Mouse (Mus musculus) left cerebral cortex, postnatal 25 days (tissue): Measurements from ENCODE around the gene Irf2bp1. TPM values are rescaled to one million over a fixed set of nuclear protein-coding genes. Genes with fewer than 3 reads are reported as not detected.

Experiments
- DNase-seq, 2 experiments: peaks; one replicate each; pipeline ENCODE4 v3.0.0; 2022; ENCODE audit warnings: low spot score in 2 of 2, mixed read lengths in 1 of 2
- intact Hi-C: fragments of 180-260 bp; cut with DNase I; formaldehyde crosslinking; loops from one replicate; pipeline ENCODE4 v1.15.1; 2025
- total RNA-seq, 2 experiments: library from RNA; stranded (reverse); gene quantifications; 2 replicates each; pipeline ENCODE4 v1.2.3; 2021

The Irf2bp1 gene
- total RNA-seq, 2 experiments from 2014 or later = 46.7 to 48.3 TPM

- DNase-seq = no peak
Measured at GRCm38 (mm10) chr7:19022189-19022958, 18.5 kb downstream of the Irf2bp1 start.

GRCm38 (mm10) chr7:19023357-19023814, 19.5 kb downstream of the Irf2bp1 start, which contains the start of gene Foxa3:
Foxa3 (minus strand) TSS chr7:19023538.
- DNase-seq = no peak
- intact Hi-C loops = loop anchor here (2.0 kb wide), 1 partner anchor 17 kb away; no protein-coding TSS in a partner anchor

More at GRCm38 (mm10) chr7:19022189-19022958, 18.5 kb downstream of the Irf2bp1 start:
- intact Hi-C loops = loop anchor here (2.0 kb wide), 1 partner anchor 16 kb away; no protein-coding TSS in a partner anchor

DNA sequence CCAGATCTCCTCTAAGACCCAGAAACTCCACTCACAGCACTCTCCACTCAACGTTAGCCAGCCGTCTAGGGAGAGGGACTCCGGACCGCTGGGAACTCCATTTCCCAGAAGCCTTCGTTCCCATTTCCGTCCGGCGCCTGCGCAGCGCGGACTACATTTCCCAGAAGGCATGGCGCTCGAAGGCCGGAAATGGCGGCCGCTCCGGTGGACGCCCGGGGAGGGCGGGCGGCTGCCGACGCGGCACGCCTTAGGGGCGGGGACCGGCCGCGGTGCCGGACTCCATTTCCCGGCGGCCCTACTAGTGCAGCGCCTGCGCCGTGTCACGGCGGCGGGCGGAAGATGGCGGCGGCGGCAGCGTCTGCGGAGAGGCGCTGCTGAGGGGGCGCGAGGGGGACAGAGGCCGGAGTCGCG, 20.3 kb downstream of the Irf2bp1 start, which contains the start of gene Sympk:
Gene Sympk (plus strand): TSS at position 282 of the 411 bp plus-strand sequence.
- peak; percentile 95 to 97 for DNase-seq
- intact Hi-C loops = no loop called here

GRCm38 (mm10) chr7:19024581-19025255, 20.9 kb downstream of the Irf2bp1 start:
- intact Hi-C loops = no loop called here
- peak in 1 of 2 experiments; percentile 19 for DNase-seq

- no peak for DNase-seq
- intact Hi-C loops = no loop called here
Measured at GRCm38 (mm10) chr7:19028067-19028466, 24.2 kb downstream of the Irf2bp1 start.

DNA sequence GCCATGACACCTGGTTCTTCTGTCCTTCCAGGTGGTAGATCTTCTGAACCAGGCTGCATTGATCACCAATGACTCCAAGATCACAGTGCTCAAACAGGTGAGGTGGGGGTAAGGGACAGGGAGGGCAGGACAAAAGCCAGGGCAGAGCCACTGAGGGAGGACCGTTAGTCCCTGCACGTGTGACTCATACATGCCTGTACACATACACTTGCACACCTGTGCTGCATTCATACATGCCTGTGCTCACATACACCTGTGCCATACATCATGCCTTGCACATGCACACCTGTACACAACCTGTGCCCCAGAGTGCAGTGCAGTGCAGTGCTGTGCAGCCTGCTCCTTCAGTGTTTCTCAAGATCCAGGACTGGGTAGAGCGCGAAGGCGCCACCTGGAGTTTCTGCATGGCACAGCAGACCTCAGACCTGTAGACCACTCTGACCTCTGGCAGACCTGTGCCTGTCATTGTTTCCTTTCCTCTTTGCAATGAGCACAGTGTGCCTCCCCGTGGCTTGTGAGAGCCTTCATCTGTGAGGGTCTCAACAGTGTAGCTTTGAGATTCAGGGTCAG, 25.3 kb downstream of the Irf2bp1 start:
- DNase-seq = peak in 1 of 2 experiments; percentile 42
- intact Hi-C loops = no loop called here

DNA sequence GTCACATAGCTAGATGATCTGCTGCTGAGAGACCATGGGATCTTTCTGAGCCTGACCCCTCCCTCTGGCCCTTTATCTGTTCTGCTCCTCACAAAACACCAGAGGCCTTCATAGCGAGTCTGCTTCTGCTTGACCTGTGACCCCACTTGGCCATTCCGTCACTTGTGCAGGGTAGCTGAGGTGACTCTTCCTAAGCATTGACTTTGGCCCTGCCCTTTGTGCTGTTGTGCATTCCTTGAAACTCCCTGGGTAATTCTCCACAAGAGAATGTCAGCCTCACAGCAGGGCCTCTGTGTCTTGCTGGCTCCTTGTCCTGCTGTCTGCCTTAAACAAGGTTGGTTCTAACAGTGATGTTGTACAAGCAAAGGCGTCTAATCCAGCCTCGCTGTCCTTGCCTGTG, 27.8 kb downstream of the Irf2bp1 start:
- DNase-seq = no peak
- intact Hi-C loops = no loop called here

DNA sequence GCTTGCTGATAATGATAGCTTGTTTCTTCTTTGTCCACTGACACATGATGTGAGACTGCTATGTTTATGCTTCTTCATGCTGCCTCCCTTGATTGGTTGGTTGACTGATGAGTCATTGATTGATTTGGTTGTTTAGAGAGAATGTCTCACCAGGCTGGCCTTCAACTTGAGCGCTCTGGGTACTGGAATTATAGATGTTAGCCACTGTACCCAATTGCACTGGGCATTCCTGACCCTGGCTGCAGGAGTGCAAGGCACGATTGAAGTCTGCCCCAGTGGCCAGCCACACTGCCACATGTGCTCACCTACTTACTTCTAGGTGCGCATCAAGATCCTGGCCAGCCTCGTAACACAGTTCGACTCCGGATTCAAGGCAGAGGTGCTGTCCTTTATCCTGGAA, 40.8 kb downstream of the Irf2bp1 start:
- DNase-seq = no peak
- intact Hi-C loops = no loop called here

- no peak for DNase-seq
Measured at GRCm38 (mm10) chr7:19046286-19047069, 42.6 kb downstream of the Irf2bp1 start.

GRCm38 (mm10) chr7:19048006-19048527, 44.2 kb downstream of the Irf2bp1 start:
- no peak for DNase-seq
- intact Hi-C loops = no loop called here

More at GRCm38 (mm10) chr7:19046286-19047069, 42.6 kb downstream of the Irf2bp1 start:
- intact Hi-C loops = no loop called here

DNA sequence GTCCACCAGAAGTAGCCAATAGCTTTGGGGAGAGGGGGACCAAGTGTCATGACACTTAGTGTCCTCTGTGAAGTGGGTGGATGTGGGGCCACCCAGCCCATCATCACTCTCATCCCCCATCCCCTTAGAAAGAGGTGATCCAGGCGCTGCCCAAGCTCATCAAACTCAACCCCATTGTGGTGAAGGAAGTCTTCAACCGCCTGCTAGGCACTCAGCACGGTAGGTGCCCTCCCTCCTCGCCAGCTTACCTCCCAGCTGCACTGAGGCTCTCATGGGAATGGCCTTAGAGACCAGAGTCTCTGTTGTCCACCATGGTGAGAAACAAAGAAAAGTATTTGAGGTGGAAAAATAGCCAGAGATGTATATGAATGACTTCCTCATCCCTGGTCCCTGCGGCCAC, 45.4 kb downstream of the Irf2bp1 start:
- intact Hi-C loops = no loop called here
- no peak for DNase-seq

DNA sequence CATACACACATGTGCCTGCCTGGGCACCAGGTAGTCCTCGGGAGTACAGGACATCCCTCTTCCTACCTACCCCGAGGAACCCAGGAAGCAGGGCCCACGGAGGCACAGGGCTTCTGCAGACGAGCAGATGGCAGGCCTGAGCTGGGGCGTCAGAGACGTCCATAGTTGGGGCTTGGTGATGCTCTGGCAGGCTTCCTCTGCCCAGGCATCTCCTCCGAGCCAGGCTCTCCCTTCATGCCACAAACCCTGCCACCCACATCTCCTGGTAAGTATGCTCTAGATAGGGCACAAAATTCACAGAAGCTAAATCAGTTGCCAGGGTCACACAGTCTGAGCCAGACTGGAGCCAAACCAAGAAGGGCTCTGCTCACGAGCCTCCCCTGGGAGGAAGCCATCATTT, 46.3 kb downstream of the Irf2bp1 start:
- intact Hi-C loops = no loop called here

GRCm38 (mm10) chr7:19051161-19051560, 47.3 kb downstream of the Irf2bp1 start:
- intact Hi-C loops = no loop called here
- DNase-seq = no peak

More for the DNA sequence above, 46.3 kb downstream of the Irf2bp1 start:
- peak in 1 of 2 experiments; percentile 68 for DNase-seq

DNA sequence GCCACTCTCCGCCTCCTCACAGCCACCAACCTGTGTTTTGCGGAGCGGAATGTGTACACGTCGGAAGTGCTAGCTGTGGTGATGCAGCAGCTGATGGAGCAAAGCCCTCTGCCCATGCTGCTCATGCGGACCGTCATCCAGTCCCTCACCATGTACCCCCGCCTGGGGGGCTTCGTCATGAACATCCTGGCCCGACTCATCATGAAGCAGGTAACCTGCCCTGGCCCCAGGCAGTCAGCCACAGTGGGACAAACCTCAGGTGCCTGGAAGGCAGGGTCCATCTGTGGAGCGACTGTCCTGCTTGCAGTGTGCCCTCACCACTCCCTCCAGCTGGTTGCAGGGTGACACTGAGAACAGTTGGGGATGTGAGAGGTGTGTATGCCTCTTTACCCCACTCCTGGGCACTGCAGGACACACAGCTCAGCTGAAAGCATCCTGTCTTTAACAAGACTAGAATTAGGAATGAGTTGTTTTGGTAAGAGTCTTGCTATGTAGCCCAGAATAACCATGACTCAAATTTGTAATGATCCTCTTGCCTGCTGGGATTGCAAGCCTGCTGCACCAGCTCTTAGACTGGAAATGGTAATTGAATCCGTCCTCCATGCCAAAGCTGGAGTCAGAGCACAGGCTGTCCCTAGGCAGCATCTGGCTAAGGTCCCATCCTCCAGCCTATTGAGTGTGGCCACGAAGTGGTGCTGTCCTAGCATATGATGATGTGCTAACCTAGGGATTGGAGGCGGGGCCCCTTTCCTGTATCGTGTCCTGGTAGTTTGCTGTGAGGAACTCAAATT, 48.7 kb downstream of the Irf2bp1 start:
- intact Hi-C loops = no loop called here
- peak; percentile 64 to 84 for DNase-seq

- intact Hi-C loops = no loop called here
- DNase-seq = no peak
Measured at GRCm38 (mm10) chr7:19053136-19053532, 49.3 kb downstream of the Irf2bp1 start.

GRCm38 (mm10) chr7:19054047-19054776, 50.4 kb downstream of the Irf2bp1 start, which contains the start of gene Rsph6a:
Rsph6a (plus strand) TSS chr7:19054690.
- no peak for DNase-seq
- intact Hi-C loops = no loop called here

- no peak for DNase-seq
- intact Hi-C loops = no loop called here
Measured at GRCm38 (mm10) chr7:19054777-19055076, 50.9 kb downstream of the Irf2bp1 start.

GRCm38 (mm10) chr7:19055108-19055507, 51.3 kb downstream of the Irf2bp1 start:
- intact Hi-C loops = no loop called here
- DNase-seq = no peak
